Mouse (Mus musculus) MEL (cell line): ENCODE results near the gene Chl1.

Experiments used
- CTCF ChIP-seq, 3 experiments: IDR thresholded peaks in 2 of 3; conservative IDR thresholded peaks in 1 of 3; 2 replicates each; pipeline ENCODE4 v1.5.1; 2011 to 2012; ENCODE audit warnings: low read length in 3 of 3, low read depth in 2 of 3, mild to moderate bottlenecking in 2 of 3, improper control_type of control experiment in 1 of 3, inconsistent platforms in 1 of 3, mixed read lengths in 1 of 3, moderate library complexity in 1 of 3; ENCODE audit not compliant: control insufficient read depth in 1 of 3, insufficient read depth in 1 of 3, poor library complexity in 1 of 3, severe bottlenecking in 1 of 3
- GATA1 ChIP-seq: IDR thresholded peaks from 2 replicates; pipeline ENCODE4 v1.6.1; 2011; ENCODE audit warnings: low read depth, low read length, improper control_type of control experiment
- KAT2A ChIP-seq: conservative IDR thresholded peaks from 2 replicates; pipeline ENCODE4 v1.6.1; 2012; ENCODE audit warnings: low read depth, low read length, improper control_type of control experiment, inconsistent platforms
- MAX ChIP-seq: IDR thresholded peaks from 2 replicates; pipeline ENCODE4 v1.6.1; 2011; ENCODE audit warnings: low read length, improper control_type of control experiment
- MAZ ChIP-seq: IDR thresholded peaks from 2 replicates; pipeline ENCODE4 v1.6.1; 2012; ENCODE audit warnings: low read depth, mild to moderate bottlenecking, inconsistent platforms, low read length, improper control_type of control experiment
- MEF2A ChIP-seq: IDR thresholded peaks from 2 replicates; pipeline ENCODE4 v1.6.1; 2014; ENCODE audit warnings: low read depth, mild to moderate bottlenecking, inconsistent platforms, low read length, improper control_type of control experiment; ENCODE audit not compliant: poor library complexity, insufficient replicate concordance, severe bottlenecking; ENCODE audit errors: extremely low read depth
- POLR2A ChIP-seq, 2 experiments: IDR thresholded peaks; 2 replicates each; pipeline ENCODE4 v1.6.1; 2011 to 2012; ENCODE audit warnings: low read length in 2 of 2, mild to moderate bottlenecking in 2 of 2, control low read depth in 1 of 2, improper control_type of control experiment in 1 of 2, low read depth in 1 of 2, moderate library complexity in 1 of 2; ENCODE audit not compliant: control insufficient read depth in 1 of 2, insufficient read depth in 1 of 2, poor library complexity in 1 of 2
- RAD21 ChIP-seq: IDR thresholded peaks from 2 replicates; pipeline ENCODE4 v1.6.1; 2011; ENCODE audit warnings: mild to moderate bottlenecking, low read depth, low read length, improper control_type of control experiment
- TCF12 ChIP-seq: IDR thresholded peaks from 2 replicates; pipeline ENCODE4 v1.6.1; 2014; ENCODE audit warnings: low read depth, mild to moderate bottlenecking, inconsistent platforms, low read length, improper control_type of control experiment, moderate library complexity

DNA sequence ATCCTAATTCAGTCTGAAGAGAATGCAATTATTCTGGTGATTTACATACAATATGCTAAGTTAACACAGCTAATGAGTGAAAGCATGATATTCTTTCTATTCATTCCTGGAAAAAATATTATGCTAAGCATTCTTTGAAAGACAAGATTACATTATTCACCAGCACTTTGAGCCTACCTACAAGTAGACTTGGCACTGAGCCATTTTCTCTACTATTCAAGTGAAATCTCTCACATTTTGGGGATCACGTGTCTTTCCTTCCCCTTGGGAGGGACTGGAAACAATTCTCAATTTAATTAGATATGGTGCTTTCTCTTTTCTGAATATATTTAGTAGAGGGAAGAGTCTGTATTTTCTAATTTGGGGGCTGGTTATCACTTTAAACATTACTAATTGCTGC is 4.0 kb downstream of the Chl1 start:
- TF ChIP-seq RAD21 (no peak), GATA1 (no peak), MAX (no peak), CTCF (IDR thresholded peaks at IDR 0.05 in 2 of 3, conservative IDR thresholded peaks at IDR 0.05 in 1 of 3; ENCODE audit: control insufficient read depth in 1 of 3, insufficient read depth in 1 of 3, low read depth in 2 of 3, low read length in 3 of 3, poor library complexity in 1 of 3, severe bottlenecking in 1 of 3) (no peak), TCF12 (no peak), MAZ (no peak), MEF2A (no peak), POLR2A (IDR thresholded peaks at IDR 0.05; ENCODE audit: control insufficient read depth in 1 of 2, insufficient read depth in 1 of 2, low read depth in 1 of 2, low read length in 2 of 2, poor library complexity in 1 of 2) (no peak), KAT2A (no peak)
